In the genomic region with DNA sequence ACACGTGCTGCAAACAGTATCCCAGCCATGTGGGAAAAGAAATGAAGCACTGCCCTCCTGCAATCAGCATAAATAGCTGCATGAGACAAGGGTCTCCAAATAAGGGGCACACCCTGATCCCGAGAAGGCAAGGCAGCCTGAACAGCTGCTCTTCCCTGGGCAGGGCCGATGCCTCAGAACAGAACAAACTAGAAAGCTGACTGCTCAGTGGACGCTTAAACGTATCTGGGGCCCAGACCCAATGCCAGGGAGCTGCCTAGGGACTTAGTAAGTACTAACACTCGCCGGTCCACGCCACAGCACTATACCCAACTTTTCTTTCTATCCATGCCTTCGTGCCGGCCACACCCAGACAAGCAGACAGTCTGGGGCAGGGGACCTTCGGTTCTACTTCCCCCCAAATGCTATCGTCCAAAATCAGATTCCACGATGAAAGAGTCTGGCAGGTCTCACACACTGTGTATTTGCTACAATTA, we compare ENCODE assay signal across 8 mouse cellular contexts. TPM values are rescaled to one million over a fixed set of nuclear protein-coding genes. Genes with fewer than 3 reads are reported as not detected.
DNase-seq lines count a peak whose midpoint lies in the region; ATAC-seq lines count a peak whose summit lies in the region.

No protein-coding gene starts in this region.

- WGBS in neural tube, embryonic 11.5 days, result 82% methylated on average over 13 of the region's 13 CpGs
- 75% methylated on average over 13 of the region's 13 CpGs for WGBS in limb, embryonic 12.5 days
- WGBS in stomach, embryonic 15.5 days, result 46% methylated on average over 13 of the region's 13 CpGs

- no peak overlapping the region for H3K27ac ChIP-seq in neural tube, embryonic 11.5 days (ENCODE audit: low read depth, low read length)
- 0 out of 2 replicates have a peak overlapping the region, but pooled peaks have one; percentile 17 for H3K27ac ChIP-seq in limb, embryonic 12.5 days
- H3K27ac ChIP-seq in stomach, embryonic 15.5 days, result peak overlapping the region; percentile 63

- H3K27me3 ChIP-seq in erythroblast, embryonic 14.5 days (ENCODE audit: control insufficient read depth), result no peaks in the 10 kb centered on the region
- H3K27me3 ChIP-seq in neural tube, embryonic 11.5 days (ENCODE audit: control insufficient read depth, insufficient read depth, low read length), result no peaks in the 10 kb centered on the region
- no peaks in the 10 kb centered on the region for H3K27me3 ChIP-seq in limb, embryonic 12.5 days
- H3K27me3 ChIP-seq in stomach, embryonic 15.5 days (replicated peaks), result no peaks in the 10 kb centered on the region

- H3K9ac ChIP-seq in neural tube, embryonic 11.5 days (ENCODE audit: low read length), result peak overlapping the region; percentile 10; the same call in 1 of the 2 replicates
- peak overlapping the region; percentile 97; the same call in 1 of the 2 replicates for H3K9ac ChIP-seq in limb, embryonic 12.5 days (replicated peaks)
- no peak overlapping the region for H3K9ac ChIP-seq in stomach, embryonic 15.5 days

- peaks cover 18% of the 10 kb centered on the region for H3K36me3 ChIP-seq in erythroblast, embryonic 14.5 days (ENCODE audit: control insufficient read depth)
- peaks cover 3% of the 10 kb centered on the region; the same call in 1 of the 2 replicates for H3K36me3 ChIP-seq in neural tube, embryonic 11.5 days (ENCODE audit: control insufficient read depth, insufficient read depth, low read length)
- peaks cover 19% of the 10 kb centered on the region for H3K36me3 ChIP-seq in limb, embryonic 12.5 days
- peaks cover 10% of the 10 kb centered on the region for H3K36me3 ChIP-seq in stomach, embryonic 15.5 days

- DNase-seq in neural tube, embryonic 11.5 days (ENCODE audit: low spot score), result no peak
- DNase-seq in neural tube, embryonic 10.5 days (ENCODE audit: extremely low spot score, low spot score), result no peak
- DNase-seq in ovary, adult 18-20 months (ENCODE audit: low spot score), result no peak

- peak overlapping the region; percentile 47 for H3K4me2 ChIP-seq in neural tube, embryonic 11.5 days (ENCODE audit: low read depth)
- H3K4me2 ChIP-seq in limb, embryonic 12.5 days, result peak overlapping the region; percentile 82
- H3K4me2 ChIP-seq in stomach, embryonic 15.5 days, result peak overlapping the region; percentile 82

- H3K9me3 ChIP-seq in erythroblast, embryonic 14.5 days (ENCODE audit: control insufficient read depth, low read length), result no peaks in the 10 kb centered on the region
- no peaks in the 10 kb centered on the region for H3K9me3 ChIP-seq in neural tube, embryonic 11.5 days (ENCODE audit: control insufficient read depth, low read length)
- H3K9me3 ChIP-seq in limb, embryonic 12.5 days, result no peaks in the 10 kb centered on the region
- no peaks in the 10 kb centered on the region for H3K9me3 ChIP-seq in stomach, embryonic 15.5 days

- no peak for ATAC-seq in erythroblast, adult 5-6 weeks (replicated peaks; ENCODE audit: low FRiP score, poor library complexity, severe bottlenecking)
- ATAC-seq in neural tube, embryonic 11.5 days (ENCODE audit: insufficient read depth, low FRiP score, low TSS enrichment), result no peak
- no peak for ATAC-seq in limb, embryonic 12.5 days (ENCODE audit: insufficient number of reproducible peaks, insufficient read depth, low FRiP score, low TSS enrichment, low read depth)
- no peak for ATAC-seq in stomach, embryonic 15.5 days (ENCODE audit: insufficient read depth, low FRiP score, low read depth)
- no peak for ATAC-seq in activated CD4-positive, CD25-positive, alpha-beta regulatory T cell, adult 4 months

- H3K4me3 ChIP-seq in erythroblast, embryonic 14.5 days (replicated peaks), result peak overlapping the region; percentile 7
- H3K4me3 ChIP-seq in neural tube, embryonic 11.5 days (ENCODE audit: low read depth, low read length), result no peak overlapping the region
- H3K4me3 ChIP-seq in limb, embryonic 12.5 days (replicated peaks), result peak overlapping the region; percentile 98
- peak overlapping the region; percentile 86 for H3K4me3 ChIP-seq in stomach, embryonic 15.5 days (replicated peaks)

- peaks cover 47% of the 10 kb centered on the region for H3K4me1 ChIP-seq in erythroblast, embryonic 14.5 days (ENCODE audit: control insufficient read depth)
- H3K4me1 ChIP-seq in neural tube, embryonic 11.5 days (ENCODE audit: control insufficient read depth, insufficient read depth, low read length), result peaks cover 21% of the 10 kb centered on the region
- peaks cover 56% of the 10 kb centered on the region for H3K4me1 ChIP-seq in limb, embryonic 12.5 days (replicated peaks)
- peaks cover 43% of the 10 kb centered on the region for H3K4me1 ChIP-seq in stomach, embryonic 15.5 days

RNA-seq across cellular contexts. Expression of a gene that starts 2.8 kb away (rescaled TPM):
- polyA plus RNA-seq in erythroblast, embryonic 14.5 days (2012), result 0.53 and 0.69 TPM in 2 replicates
- total RNA-seq in erythroblast, adult 5-6 weeks (2015; ENCODE audit: low replicate concordance), result 43.5 and 51.9 TPM in 2 replicates
- 34.8 and 42.3 TPM in 2 replicates for total RNA-seq in erythroblast, adult 5-6 weeks (2017; ENCODE audit: low replicate concordance)
- 50.1 and 56.9 TPM in 2 replicates for polyA plus RNA-seq in neural tube, embryonic 11.5 days (2014; fragmentation: Nextera tagmentation; extraction: Ambion mirVana)
- 76.6 and 89.6 TPM in 2 replicates for polyA plus RNA-seq in limb, embryonic 12.5 days (2016; fragmentation: Nextera tagmentation; extraction: Ambion mirVana)
- 89.3 and 101 TPM in 2 replicates for polyA plus RNA-seq in stomach, embryonic 15.5 days (2015; fragmentation: Nextera tagmentation; extraction: Ambion mirVana)
- 10 to 100 TPM; 26.8 to 37.1 TPM for polyA plus RNA-seq in activated CD4-positive, CD25-positive, alpha-beta regulatory T cell, adult 4 months (2017; shearing (Covaris generic))

RNA-seq across cellular contexts. Expression of a gene that starts 20.4 kb away (rescaled TPM):
- 1.3 and 1.6 TPM in 2 replicates for polyA plus RNA-seq in erythroblast, embryonic 14.5 days (2012)
- 0.63 and 2.3 TPM in 2 replicates for total RNA-seq in erythroblast, adult 5-6 weeks (2015; ENCODE audit: low replicate concordance)
- 0.60 and 3.5 TPM in 2 replicates for total RNA-seq in erythroblast, adult 5-6 weeks (2017; ENCODE audit: low replicate concordance)
- polyA plus RNA-seq in neural tube, embryonic 11.5 days (2014; fragmentation: Nextera tagmentation; extraction: Ambion mirVana), result 67.7 and 73.4 TPM in 2 replicates
- 61.7 and 62.6 TPM in 2 replicates for polyA plus RNA-seq in limb, embryonic 12.5 days (2016; fragmentation: Nextera tagmentation; extraction: Ambion mirVana)
- 26.6 and 29.7 TPM in 2 replicates for polyA plus RNA-seq in stomach, embryonic 15.5 days (2015; fragmentation: Nextera tagmentation; extraction: Ambion mirVana)
- 10 to 100 TPM; 18.3 to 19.0 TPM for polyA plus RNA-seq in activated CD4-positive, CD25-positive, alpha-beta regulatory T cell, adult 4 months (2017; shearing (Covaris generic))

RNA-seq across cellular contexts. Expression of a gene that starts 36.0 kb away (rescaled TPM):
- 0.71 and 0.84 TPM in 2 replicates for polyA plus RNA-seq in erythroblast, embryonic 14.5 days (2012)
- 2.3 and 8.8 TPM in 2 replicates for total RNA-seq in erythroblast, adult 5-6 weeks (2015; ENCODE audit: low replicate concordance)
- 2.3 and 5.7 TPM in 2 replicates for total RNA-seq in erythroblast, adult 5-6 weeks (2017; ENCODE audit: low replicate concordance)
- 27.7 and 31.3 TPM in 2 replicates for polyA plus RNA-seq in neural tube, embryonic 11.5 days (2014; fragmentation: Nextera tagmentation; extraction: Ambion mirVana)
- 65.2 and 69.5 TPM in 2 replicates for polyA plus RNA-seq in limb, embryonic 12.5 days (2016; fragmentation: Nextera tagmentation; extraction: Ambion mirVana)
- polyA plus RNA-seq in stomach, embryonic 15.5 days (2015; fragmentation: Nextera tagmentation; extraction: Ambion mirVana), result 64.1 and 71.1 TPM in 2 replicates
- polyA plus RNA-seq in activated CD4-positive, CD25-positive, alpha-beta regulatory T cell, adult 4 months (2017; shearing (Covaris generic)), result 10 to 100 TPM; 14.7 to 24.1 TPM

RNA-seq across cellular contexts. Expression of a gene that starts 39.0 kb away (rescaled TPM):
- polyA plus RNA-seq in erythroblast, embryonic 14.5 days (2012), result not detected in 2 replicates
- 0.19 TPM in 1 of 2 replicates, not detected in the other for total RNA-seq in erythroblast, adult 5-6 weeks (2015; ENCODE audit: low replicate concordance)
- not detected in 2 replicates for total RNA-seq in erythroblast, adult 5-6 weeks (2017; ENCODE audit: low replicate concordance)
- 11.4 and 12.3 TPM in 2 replicates for polyA plus RNA-seq in neural tube, embryonic 11.5 days (2014; fragmentation: Nextera tagmentation; extraction: Ambion mirVana)
- polyA plus RNA-seq in limb, embryonic 12.5 days (2016; fragmentation: Nextera tagmentation; extraction: Ambion mirVana), result 1.1 and 1.3 TPM in 2 replicates
- polyA plus RNA-seq in stomach, embryonic 15.5 days (2015; fragmentation: Nextera tagmentation; extraction: Ambion mirVana), result 1.5 and 1.6 TPM in 2 replicates
- under 1 TPM in 1 of 2 experiments, not detected in 1; 0.54 TPM for polyA plus RNA-seq in activated CD4-positive, CD25-positive, alpha-beta regulatory T cell, adult 4 months (2017; shearing (Covaris generic))

RNA-seq across cellular contexts. Expression of a gene that starts 57.1 kb away (rescaled TPM):
- not detected in 2 replicates for polyA plus RNA-seq in erythroblast, embryonic 14.5 days (2012)
- total RNA-seq in erythroblast, adult 5-6 weeks (2015; ENCODE audit: low replicate concordance), result not detected in 2 replicates
- 1.1 TPM in 1 of 2 replicates, not detected in the other for total RNA-seq in erythroblast, adult 5-6 weeks (2017; ENCODE audit: low replicate concordance)
- 27.2 and 29.5 TPM in 2 replicates for polyA plus RNA-seq in neural tube, embryonic 11.5 days (2014; fragmentation: Nextera tagmentation; extraction: Ambion mirVana)
- 36.3 and 38.8 TPM in 2 replicates for polyA plus RNA-seq in limb, embryonic 12.5 days (2016; fragmentation: Nextera tagmentation; extraction: Ambion mirVana)
- 27.1 and 31.2 TPM in 2 replicates for polyA plus RNA-seq in stomach, embryonic 15.5 days (2015; fragmentation: Nextera tagmentation; extraction: Ambion mirVana)
- 10 to 100 TPM; 11.7 to 19.1 TPM for polyA plus RNA-seq in activated CD4-positive, CD25-positive, alpha-beta regulatory T cell, adult 4 months (2017; shearing (Covaris generic))

Comparison
In these comparisons a context has a peak if more than half of its experiments do, and no peak if none do; other contexts are left out.
1. RNA of a gene that starts 2.8 kb away (polyA plus RNA-seq): 89.3 to 101 TPM in stomach, embryonic 15.5 days, 76.6 to 89.6 TPM in limb, embryonic 12.5 days, 50.1 to 56.9 TPM in neural tube, embryonic 11.5 days and 26.8 to 37.1 TPM in activated CD4-positive, CD25-positive, alpha-beta regulatory T cell, adult 4 months; 0.53 to 0.69 TPM in erythroblast, embryonic 14.5 days; every median in the first group is over 10 times any median in the second.
2. Peak in every context shown above with its lines, with median percentiles within 50 percentile points of each other: H3K4me2 ChIP-seq.